Mouse (Mus musculus) embryonic facial prominence, embryonic 11.5 days (tissue): Measurements from ENCODE around the gene Plxnc1. TPM values are rescaled to one million over a fixed set of nuclear protein-coding genes. Genes with fewer than 3 reads are reported as not detected.

Experiments used
- ATAC-seq: fragments of 200-750 bp; cut with Nextera tagmentation; replicated peaks from 2 replicates; pipeline ENCODE4 v1.8.0; 2017; ENCODE audit warnings: low read depth; ENCODE audit not compliant: insufficient number of reproducible peaks, low FRiP score, low TSS enrichment
- DNase-seq: peaks from one replicate; pipeline ENCODE4 v3.0.0-alpha.2; 2015; ENCODE audit warnings: low spot score
- H3K27ac ChIP-seq: fragments of 300-500 bp; sonication (generic); replicated peaks from 2 replicates; pipeline ENCODE4 v1.5.1; 2014; ENCODE audit warnings: mild to moderate bottlenecking, low read depth, low read length, control low read depth
- H3K27me3 ChIP-seq: fragments of 300-500 bp; sonication (generic); 2 replicates; pipeline ENCODE4 v1.6.1; 2014; ENCODE audit warnings: mild to moderate bottlenecking, low read length, moderate library complexity, mixed read lengths; ENCODE audit not compliant: control insufficient read depth, insufficient read depth
- H3K36me3 ChIP-seq: fragments of 300-500 bp; sonication (generic); replicated peaks from 2 replicates; pipeline ENCODE4 v1.6.1; 2014; ENCODE audit warnings: low read depth, mild to moderate bottlenecking, low read length, moderate library complexity, mixed read lengths; ENCODE audit not compliant: control insufficient read depth, insufficient read depth
- H3K4me1 ChIP-seq: fragments of 300-500 bp; sonication (generic); 2 replicates; pipeline ENCODE4 v1.6.1; 2014; ENCODE audit warnings: low read length, mixed read lengths; ENCODE audit not compliant: control insufficient read depth, insufficient read depth
- H3K4me2 ChIP-seq: fragments of 300-500 bp; sonication (generic); 2 replicates; pipeline ENCODE4 v1.6.1; 2014; ENCODE audit warnings: low read depth, mild to moderate bottlenecking, control low read depth, low read length, moderate library complexity
- H3K4me3 ChIP-seq: fragments of 300-500 bp; sonication (generic); 2 replicates; pipeline ENCODE4 v1.5.1; 2014; ENCODE audit warnings: low read depth, low read length, control low read depth
- H3K9ac ChIP-seq: fragments of 300-500 bp; sonication (generic); replicated peaks from 2 replicates; pipeline ENCODE4 v1.6.1; 2014; ENCODE audit warnings: mild to moderate bottlenecking, control low read depth, low read length
- H3K9me3 ChIP-seq: fragments of 300-500 bp; sonication (generic); replicated peaks from 2 replicates; pipeline ENCODE4 v1.6.1; 2016; ENCODE audit warnings: mild to moderate bottlenecking, low read length, inconsistent platforms, mixed read lengths; ENCODE audit not compliant: control insufficient read depth
- WGBS: fragments of 180-500 bp; shearing (Covaris S2); extraction: QIAGEN DNeasy Blood & Tissue Kit; methylation state at CpG from one replicate; pipeline ENCODE4 v1.1.7; 2014; 5-methylcytosine and 5-hydroxymethylcytosine counted together
- polyA plus RNA-seq: library from polyadenylated mRNA; unstranded; fragments of >200 nt; fragmentation: Nextera tagmentation; extraction: Ambion mirVana; gene quantifications from 2 replicates; pipeline ENCODE4 v1.2.1, GENCODE M21; 2014

Plxnc1 gene
- polyA plus RNA-seq, 1 experiment from 2014 or later: 2.8 TPM

DNA sequence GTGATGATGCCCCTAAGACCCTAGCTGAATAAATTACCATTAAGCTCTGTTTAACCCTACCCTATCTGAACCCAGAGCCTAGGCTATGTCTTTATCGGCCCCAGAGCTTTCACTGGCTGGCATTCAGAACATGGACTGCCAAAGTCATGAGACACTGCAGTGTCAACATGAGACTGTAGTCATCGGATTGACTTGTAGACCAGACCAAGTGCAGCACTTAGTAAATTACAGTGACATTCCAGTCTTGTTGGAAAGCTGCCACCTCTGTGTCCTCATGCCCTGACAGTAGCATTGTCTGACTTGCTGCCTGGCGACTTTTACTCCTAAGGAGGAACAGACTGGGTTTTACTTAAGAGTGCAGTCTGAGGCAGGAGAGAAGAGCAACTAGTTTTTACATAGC, 155.4 kb downstream of the Plxnc1 start:
- Histone ChIP-seq H3K4me1 (no peaks in the 10 kb centered on the region), H3K4me2 (no peak overlapping the region), H3K36me3 (no peaks in the 10 kb centered on the region), H3K4me3 (no peak overlapping the region), H3K9me3 (no peaks in the 10 kb centered on the region), H3K27ac (no peak overlapping the region), H3K27me3 (no peaks in the 10 kb centered on the region), H3K9ac (no peak overlapping the region)
- WGBS: 85% methylated on average over 3 of the region's 3 CpGs
- no peak for ATAC-seq
- no peak for DNase-seq

DNA sequence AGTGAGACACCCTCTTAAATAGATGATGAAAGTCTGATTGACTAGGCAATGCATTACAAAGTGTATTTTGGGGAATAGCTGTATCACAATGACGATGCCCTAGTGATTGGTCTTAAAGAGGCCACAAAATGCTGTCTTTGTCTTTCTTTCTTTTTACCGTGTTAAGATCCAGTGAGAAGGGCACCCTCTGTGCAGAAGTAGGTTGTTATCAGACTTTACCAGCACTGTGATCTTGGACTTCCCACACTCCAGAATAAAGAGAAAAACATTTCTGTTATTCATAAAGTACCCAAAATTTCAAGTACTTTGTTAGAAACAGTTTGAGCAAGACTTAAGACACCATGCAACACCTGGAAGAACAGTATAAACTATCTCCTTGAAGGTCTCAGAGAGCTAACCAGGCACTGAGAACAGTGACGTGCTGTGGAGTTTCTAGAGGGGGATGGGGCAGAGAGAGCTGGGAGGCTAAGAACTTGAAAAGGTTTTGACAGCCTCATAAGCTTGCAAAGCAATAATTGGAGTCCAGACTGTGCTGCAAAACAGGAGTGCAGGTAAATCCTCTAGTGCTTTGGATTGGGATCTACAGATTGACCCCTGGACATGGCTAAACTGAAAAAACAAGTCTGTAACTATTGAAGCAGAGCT, 163.9 kb downstream of the Plxnc1 start:
- Histone ChIP-seq H3K4me3 (no peak overlapping the region), H3K9me3 (no peaks in the 10 kb centered on the region), H3K9ac (no peak overlapping the region), H3K27me3 (no peaks in the 10 kb centered on the region), H3K36me3 (no peaks in the 10 kb centered on the region), H3K27ac (no peak overlapping the region), H3K4me1 (no peaks in the 10 kb centered on the region), H3K4me2 (no peak overlapping the region)
- DNase-seq (no peak), ATAC-seq (no peak)
- WGBS: 78% methylated on average over 3 of the region's 3 CpGs

DNA sequence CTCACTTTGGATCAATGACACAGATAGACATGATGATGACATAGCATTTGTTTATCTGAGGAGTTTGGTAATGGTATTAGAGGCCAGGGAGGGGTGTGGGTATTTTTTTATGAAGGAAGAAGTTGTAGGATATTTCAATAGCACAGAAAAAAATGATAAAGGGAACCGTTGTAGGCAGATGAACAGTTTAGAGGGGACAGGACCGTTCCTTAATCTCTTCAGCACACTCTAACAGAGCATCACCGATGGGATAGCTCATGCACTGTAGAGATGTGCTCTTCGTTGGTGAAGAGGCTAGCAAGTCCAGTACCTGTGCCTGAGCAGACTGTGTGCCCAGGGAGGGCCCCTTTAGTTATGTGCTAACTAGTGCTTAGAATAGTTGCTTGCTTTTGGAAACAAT, 165.3 kb downstream of the Plxnc1 start:
- Histone ChIP-seq H3K9ac (no peak overlapping the region), H3K4me1 (no peaks in the 10 kb centered on the region), H3K4me2 (no peak overlapping the region), H3K36me3 (no peaks in the 10 kb centered on the region), H3K4me3 (no peak overlapping the region), H3K9me3 (no peaks in the 10 kb centered on the region), H3K27ac (no peak overlapping the region), H3K27me3 (no peaks in the 10 kb centered on the region)
- WGBS: 98% methylated on average over 4 of the region's 4 CpGs
- DNase-seq (no peak), ATAC-seq (no peak)

DNA sequence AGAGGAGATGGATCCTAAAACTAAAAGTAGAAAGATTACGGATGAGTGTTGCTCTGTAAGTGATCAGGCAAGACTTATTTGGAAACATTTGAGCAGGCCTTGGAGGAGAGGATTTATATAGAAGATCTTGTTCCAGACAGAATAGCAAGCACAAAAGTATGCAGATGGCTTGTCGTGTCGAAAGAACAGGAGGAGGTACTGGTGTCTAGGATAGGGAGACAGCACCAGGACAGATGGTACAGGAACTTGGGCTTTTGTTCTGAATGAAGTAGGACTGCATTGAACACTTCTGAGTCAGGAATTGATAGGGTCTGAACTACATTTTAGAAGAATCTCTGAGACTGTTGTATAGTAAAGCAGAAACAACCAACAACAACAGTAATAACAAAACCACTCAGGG, 167.1 kb downstream of the Plxnc1 start:
- ATAC-seq (no peak), DNase-seq (no peak)
- Histone ChIP-seq H3K4me3 (no peak overlapping the region), H3K27me3 (no peaks in the 10 kb centered on the region), H3K9me3 (no peaks in the 10 kb centered on the region), H3K36me3 (no peaks in the 10 kb centered on the region), H3K27ac (no peak overlapping the region), H3K4me2 (no peak overlapping the region), H3K9ac (no peak overlapping the region), H3K4me1 (no peaks in the 10 kb centered on the region)
- 96% methylated on average over 3 of the region's 3 CpGs for WGBS

DNA sequence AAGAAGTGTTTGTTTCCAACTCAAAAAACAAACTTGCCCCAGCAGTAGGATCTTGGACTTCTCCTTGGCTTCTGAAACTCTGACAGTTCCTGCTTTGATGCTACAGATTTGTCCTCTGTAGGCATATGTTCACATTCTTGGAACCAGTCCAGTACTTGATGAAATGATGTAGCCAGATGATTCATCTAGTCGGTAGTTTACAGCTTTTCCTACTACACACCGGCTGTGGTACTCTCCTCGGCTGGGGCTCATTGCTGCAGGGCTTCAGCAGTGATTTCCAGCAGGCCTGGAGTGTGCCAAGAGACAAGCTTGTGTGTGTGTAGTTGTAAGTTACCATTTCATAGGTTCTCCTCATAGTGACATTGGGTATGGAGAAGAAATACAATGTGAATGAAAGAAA, 173.1 kb downstream of the Plxnc1 start:
- Histone ChIP-seq H3K27ac (no peak overlapping the region), H3K9me3 (no peaks in the 10 kb centered on the region), H3K4me2 (no peak overlapping the region), H3K36me3 (no peaks in the 10 kb centered on the region), H3K9ac (no peak overlapping the region), H3K4me3 (no peak overlapping the region), H3K4me1 (no peaks in the 10 kb centered on the region), H3K27me3 (no peaks in the 10 kb centered on the region)
- DNase-seq (no peak), ATAC-seq (no peak)
- WGBS: 75% methylated on average over 3 of the region's 3 CpGs

DNA sequence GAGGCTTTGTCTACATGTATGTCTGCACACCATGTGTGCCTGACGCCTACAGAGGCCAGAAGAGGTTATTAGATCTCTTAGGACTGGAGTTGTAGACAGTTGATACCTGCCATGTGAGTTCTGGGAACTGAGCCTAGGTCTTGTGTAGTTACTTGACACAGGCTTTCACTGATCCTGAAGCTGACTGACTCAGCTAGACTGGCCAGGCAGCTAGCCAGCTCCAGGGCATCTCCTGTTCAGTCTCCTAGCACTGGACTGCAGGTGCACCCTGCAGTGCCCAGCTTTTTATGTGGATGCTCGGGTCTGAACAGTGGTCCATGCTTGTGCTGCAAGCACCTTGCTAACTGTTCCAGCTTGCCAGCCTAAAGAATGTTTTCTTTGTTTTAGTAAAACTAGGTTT, 197.6 kb downstream of the Plxnc1 start:
- Histone ChIP-seq H3K36me3 (no peaks in the 10 kb centered on the region), H3K4me3 (no peak overlapping the region), H3K4me1 (no peaks in the 10 kb centered on the region), H3K27ac (no peak overlapping the region), H3K27me3 (no peaks in the 10 kb centered on the region), H3K9ac (no peak overlapping the region), H3K9me3 (no peaks in the 10 kb centered on the region), H3K4me2 (no peak overlapping the region)
- DNase-seq: no peak
- ATAC-seq: no peak
- 84% methylated on average over 2 of the region's 2 CpGs for WGBS

DNA sequence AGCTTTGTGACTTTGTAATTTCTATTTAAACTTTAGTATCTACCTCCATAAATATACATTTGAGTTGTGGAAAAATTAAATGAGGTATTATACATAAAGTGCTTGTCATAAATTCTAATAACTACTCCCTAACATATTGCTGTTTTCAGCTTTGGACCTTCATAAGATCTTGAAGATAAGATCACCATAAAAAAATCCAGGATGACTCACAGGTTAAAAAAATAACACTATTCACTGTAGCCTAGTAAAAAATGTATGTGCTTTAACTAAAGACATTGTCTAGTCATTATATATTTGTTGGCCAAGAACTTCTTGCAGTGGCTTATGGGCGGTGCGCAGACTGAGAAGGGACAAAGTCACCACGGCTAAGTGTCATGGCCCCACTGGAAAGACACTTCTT, 203.2 kb downstream of the Plxnc1 start:
- Histone ChIP-seq H3K27ac (no peak overlapping the region), H3K27me3 (no peaks in the 10 kb centered on the region), H3K9me3 (no peaks in the 10 kb centered on the region), H3K4me2 (no peak overlapping the region), H3K9ac (no peak overlapping the region), H3K36me3 (no peaks in the 10 kb centered on the region), H3K4me1 (no peaks in the 10 kb centered on the region), H3K4me3 (no peak overlapping the region)
- WGBS: 95% methylated on average over 3 of the region's 3 CpGs
- ATAC-seq: no peak
- DNase-seq: no peak
